Mouse (Mus musculus): ENCODE data around the gene Pitpnm2.

DNA sequence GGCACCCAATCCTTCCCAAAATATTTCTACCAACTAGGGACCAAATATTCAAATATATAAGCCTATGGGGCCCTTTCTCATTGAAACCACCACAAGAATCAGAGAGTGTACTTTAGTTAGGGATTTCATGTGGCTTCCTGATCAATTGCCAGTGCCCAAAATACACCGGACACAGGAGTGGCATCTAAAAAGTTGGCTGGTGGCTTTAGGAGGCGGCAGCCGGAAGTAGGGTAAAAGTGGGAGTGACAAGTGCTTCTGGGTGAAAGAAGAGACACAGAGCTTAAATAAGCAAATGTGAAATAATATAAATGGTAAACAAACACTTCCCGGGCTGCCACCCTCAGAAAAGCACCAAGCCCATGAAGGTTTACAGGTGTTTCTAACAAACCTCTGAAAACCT, 53.5 kb downstream of the Pitpnm2 start:
- no peak for TF ChIP-seq CTCF (IDR thresholded peaks at IDR 0.05; ENCODE audit: control insufficient read depth, insufficient read depth, insufficient read length)
- TF ChIP-seq CEBPB (IDR thresholded peaks at IDR 0.05; ENCODE audit: low read depth) = no peak
- no peak for TF ChIP-seq USF1 (IDR thresholded peaks at IDR 0.05; ENCODE audit: low read depth)
- no peak for TF ChIP-seq MYOG (IDR thresholded peaks at IDR 0.05; ENCODE audit: control insufficient read depth, extremely low read depth, insufficient read length)
